Mouse (Mus musculus): ENCODE data around the gene Ptgfrn. TPM values are rescaled to one million over a fixed set of nuclear protein-coding genes. Genes with fewer than 3 reads are reported as not detected.

The Ptgfrn gene
- total RNA-seq, 1 experiment from 2014 or later = 32.1 TPM

DNA sequence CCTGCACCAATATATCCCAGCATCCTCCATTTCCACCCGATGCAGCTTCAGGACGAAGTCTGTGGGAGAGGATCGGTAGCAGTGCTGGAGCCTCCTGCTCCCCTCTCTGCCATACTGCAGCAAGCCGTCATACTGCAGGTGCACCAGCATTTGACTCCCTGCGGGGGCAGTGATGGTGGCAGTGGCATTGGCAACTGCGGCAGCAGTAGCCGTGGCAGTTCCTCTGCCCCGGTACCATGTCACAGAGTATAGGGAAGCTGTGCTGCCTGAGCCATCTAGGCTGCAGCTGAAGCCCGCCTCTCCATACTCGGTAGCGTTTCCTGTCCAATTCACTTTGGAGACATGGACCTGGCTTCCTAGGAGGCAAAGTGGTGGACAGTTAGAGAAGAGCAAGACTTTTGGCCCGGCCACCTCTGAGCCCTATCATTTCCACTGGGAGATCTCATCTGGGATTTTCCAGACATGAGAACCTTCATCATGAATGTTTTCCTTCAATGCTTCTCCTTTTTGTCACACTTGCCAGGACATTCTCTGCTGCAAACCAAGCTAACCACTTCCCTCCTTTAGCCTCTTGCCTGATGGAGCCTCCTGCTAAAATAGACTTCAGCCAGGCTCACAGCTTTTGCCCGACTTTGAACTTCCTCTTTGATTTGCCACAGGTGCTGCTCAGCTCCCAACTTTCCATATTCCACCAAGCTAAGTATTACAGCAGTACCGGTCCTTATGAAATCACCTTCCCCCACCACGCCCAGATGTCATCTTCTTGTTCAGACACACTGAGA is 106.3 kb downstream of the Ptgfrn start:
- DNase-seq = no peak

DNA sequence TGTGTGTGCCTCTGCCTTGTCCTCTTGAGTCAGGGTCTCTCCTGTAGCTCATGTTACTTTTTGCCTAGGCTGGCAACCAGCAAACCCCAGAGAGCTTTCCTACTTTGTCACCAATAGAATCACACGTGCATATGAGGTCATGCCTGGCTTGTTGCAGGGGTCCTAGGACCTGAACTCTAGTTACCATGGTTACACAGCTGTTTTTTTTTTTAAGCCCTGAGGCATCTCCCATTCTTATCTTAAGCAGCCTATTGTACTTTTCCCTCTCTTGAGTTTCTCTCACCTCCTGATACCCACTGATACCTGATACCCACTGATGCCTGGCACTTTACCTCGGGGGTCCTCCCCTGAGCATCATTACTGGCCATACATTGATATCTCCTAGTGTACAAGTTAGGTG is 110.3 kb downstream of the Ptgfrn start:
- no peak for DNase-seq

DNA sequence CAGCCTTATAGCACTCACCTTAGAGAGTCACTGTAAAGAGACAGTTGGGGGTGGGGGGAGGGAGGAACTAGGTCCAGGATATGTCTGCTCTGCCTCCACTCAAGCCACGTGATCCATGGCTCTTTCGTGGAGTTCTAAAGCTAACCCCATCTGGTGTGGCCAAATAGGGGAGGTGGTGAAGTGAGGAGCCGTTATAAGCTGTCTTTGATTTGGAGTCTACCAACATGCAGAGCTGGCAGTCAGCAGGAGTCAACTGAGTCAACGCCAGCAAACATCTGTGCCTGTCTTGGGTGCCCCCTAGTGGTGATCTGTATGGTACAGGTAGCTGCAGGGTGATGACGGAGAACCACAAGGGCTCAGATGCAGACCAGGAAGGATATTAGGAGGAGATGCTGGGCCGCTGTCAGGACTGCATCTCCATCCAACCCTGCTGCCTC is 111.2 kb downstream of the Ptgfrn start:
- DNase-seq = peak; percentile 87

DNA sequence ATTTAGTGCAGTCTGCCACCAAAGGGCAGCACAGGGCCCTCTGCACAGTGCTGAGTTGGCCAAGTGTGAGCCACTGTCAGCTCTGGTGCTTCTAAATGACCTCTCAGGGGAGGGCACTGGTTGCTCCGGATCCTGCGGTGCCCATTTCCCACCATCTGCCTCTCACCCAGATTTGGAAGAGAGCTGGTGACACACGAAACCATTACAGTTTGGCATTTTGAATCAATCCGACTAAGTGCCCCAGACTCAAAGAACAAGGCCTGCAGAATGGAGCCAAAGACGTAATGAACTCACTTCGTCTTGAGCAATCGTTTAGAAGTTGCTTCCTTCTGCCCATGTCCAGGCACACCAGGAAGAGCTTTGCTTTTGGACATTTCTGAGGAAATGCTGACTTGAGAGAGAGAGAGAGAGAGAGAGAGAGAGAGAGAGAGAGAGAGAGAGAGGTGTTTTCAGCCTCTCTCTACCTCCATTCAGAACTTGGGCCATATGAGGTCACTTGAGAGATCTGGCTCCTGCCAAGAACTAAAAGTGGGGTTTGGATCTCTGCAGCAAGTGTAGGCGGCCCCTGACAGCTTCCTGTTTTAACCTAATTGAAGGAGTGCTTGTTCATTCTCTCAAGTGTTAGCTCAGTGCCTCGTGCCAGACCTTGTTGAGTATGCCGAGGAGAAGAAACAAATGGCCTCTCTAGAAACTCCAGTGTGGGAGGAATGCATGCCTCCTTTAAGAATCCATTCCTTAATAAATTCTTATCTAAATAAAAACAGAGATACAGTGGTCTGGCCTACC is 112.1 kb downstream of the Ptgfrn start:
- DNase-seq = no peak

DNA sequence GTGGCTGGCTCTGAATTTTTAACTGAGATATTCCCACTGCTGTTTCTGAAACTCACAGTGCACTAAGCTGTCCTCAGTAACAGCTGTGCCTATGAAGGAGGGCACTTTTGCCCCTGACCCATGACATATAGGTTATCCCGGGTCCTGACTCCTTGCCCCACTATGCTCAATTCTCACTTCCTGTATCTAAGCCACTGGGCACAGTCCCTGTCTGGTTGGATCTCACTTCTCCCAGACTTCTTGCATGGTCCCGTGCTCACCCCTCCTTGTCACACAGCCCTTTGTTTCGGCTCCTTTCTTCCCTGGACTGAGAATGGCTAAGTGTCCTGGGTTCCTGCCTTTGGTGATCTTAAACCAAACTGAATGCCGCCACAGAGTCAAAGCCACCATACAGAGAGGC is 115.8 kb downstream of the Ptgfrn start:
- DNase-seq = no peak

DNA sequence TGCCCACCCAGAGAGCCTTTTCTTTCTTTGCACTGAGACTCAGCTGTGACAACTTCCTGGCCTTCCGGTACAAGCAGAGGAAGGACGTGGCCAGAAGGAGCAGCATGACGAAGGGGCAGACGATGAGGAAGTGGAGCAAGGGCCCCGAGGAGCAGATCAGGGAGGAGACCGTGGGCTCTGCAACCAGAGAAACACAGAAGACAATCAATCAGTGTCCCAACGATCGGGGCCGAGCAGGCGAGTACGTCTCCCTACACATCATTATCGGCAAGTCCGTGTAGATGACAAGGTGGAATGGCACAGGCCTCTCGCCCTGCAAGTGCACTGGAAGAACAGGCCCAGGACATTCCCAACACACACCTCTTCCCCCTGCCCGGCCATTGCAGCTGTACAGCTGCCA is 116.4 kb downstream of the Ptgfrn start:
- DNase-seq = peak; percentile 43

DNA sequence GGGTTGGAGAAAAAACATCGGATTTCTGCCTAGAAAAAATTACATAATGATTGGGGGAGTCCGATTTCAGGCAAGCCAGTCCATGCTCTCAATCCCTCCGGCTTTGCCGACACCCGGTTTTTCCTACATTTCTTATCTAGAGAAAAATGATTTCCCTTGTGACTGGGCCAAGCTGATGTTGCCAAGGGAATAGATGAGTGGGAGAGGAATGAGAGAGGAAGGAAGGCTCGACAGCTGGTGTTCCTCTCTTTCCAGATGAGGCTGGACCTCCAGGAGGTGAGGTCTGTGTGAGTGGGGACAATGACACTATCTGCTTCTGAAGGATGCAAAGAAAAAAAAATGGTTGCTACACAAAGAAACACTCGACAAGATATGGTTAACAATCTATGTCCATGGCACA is 116.9 kb downstream of the Ptgfrn start:
- DNase-seq = no peak

Other genes starting within 250 kb of the Ptgfrn start
- 3.0 and 3.5 TPM in 2 replicates for gene Trim45, start 188.1 kb downstream of the Ptgfrn start, total RNA-seq (2021)
- 9.5 and 10.7 TPM in 2 replicates for gene Ttf2, start 140.6 kb downstream of the Ptgfrn start, total RNA-seq (2021)
- gene Cd101, start 80.7 kb downstream of the Ptgfrn start, total RNA-seq (2021) = 0.15 and 0.30 TPM in 2 replicates
- gene Cd2, start 177.7 kb upstream of the Ptgfrn start, total RNA-seq (2021) = 1.3 and 16.9 TPM in 2 replicates